Mouse (Mus musculus) myocyte (in vitro differentiated cells): Measurements from ENCODE around the gene Pold2. TPM values are rescaled to one million over a fixed set of nuclear protein-coding genes. Genes with fewer than 3 reads are reported as not detected.

Source experiments
- H3K27me3 ChIP-seq: one replicate; pipeline ENCODE4 v1.6.1; 2011; ENCODE audit not compliant: control insufficient read depth, insufficient read depth, insufficient read length
- H3K36me3 ChIP-seq: one replicate; pipeline ENCODE4 v1.6.1; 2011; ENCODE audit not compliant: control insufficient read depth, insufficient read depth
- H3K4me2 ChIP-seq: one replicate; pipeline ENCODE4 v1.6.1; 2011; ENCODE audit warnings: low read depth, control low read depth
- H3K4me3 ChIP-seq: one replicate; pipeline ENCODE4 v1.5.1; 2011; ENCODE audit warnings: mild to moderate bottlenecking, control low read depth, moderate library complexity
- H3K79me2 ChIP-seq: one replicate; pipeline ENCODE4 v1.6.1; 2011; ENCODE audit not compliant: control insufficient read depth, insufficient read depth
- H3ac ChIP-seq: one replicate; pipeline ENCODE4 v1.6.1; 2011; ENCODE audit not compliant: control insufficient read depth, insufficient read length
- CEBPB ChIP-seq: IDR thresholded peaks from 2 replicates; pipeline ENCODE4 v1.6.1; 2011; ENCODE audit warnings: mild to moderate bottlenecking, moderate library complexity; ENCODE audit not compliant: poor library complexity, insufficient read depth, severe bottlenecking
- E2F4 ChIP-seq: IDR thresholded peaks from one replicate; pipeline ENCODE4 v1.6.1; 2011; ENCODE audit warnings: mild to moderate bottlenecking, control low read depth, moderate library complexity; ENCODE audit not compliant: insufficient read depth
- MAX ChIP-seq: IDR thresholded peaks from one replicate; pipeline ENCODE4 v1.6.1; 2011; ENCODE audit warnings: low read depth, mild to moderate bottlenecking, control low read depth
- MYOD1 ChIP-seq, 3 experiments: IDR thresholded peaks; one replicate each; pipeline ENCODE4 v1.6.1; 2011; ENCODE audit warnings: control low read depth in 2 of 3, low read depth in 2 of 3, mild to moderate bottlenecking in 2 of 3, moderate library complexity in 1 of 3; ENCODE audit not compliant: insufficient read length in 2 of 3, control insufficient read depth in 1 of 3
- MYOG ChIP-seq, 3 experiments: IDR thresholded peaks; one replicate each; pipeline ENCODE4 v1.6.1; 2011; ENCODE audit warnings: control low read depth in 2 of 3, low read depth in 2 of 3, mild to moderate bottlenecking in 2 of 3; ENCODE audit not compliant: insufficient read length in 2 of 3, control insufficient read depth in 1 of 3, insufficient read depth in 1 of 3
- POLR2A ChIP-seq: IDR thresholded peaks from one replicate; pipeline ENCODE4 v1.6.1; 2011; ENCODE audit warnings: low read depth, mild to moderate bottlenecking, control low read depth, moderate library complexity; ENCODE audit not compliant: insufficient read length
- POLR2AphosphoS2 ChIP-seq: IDR thresholded peaks from one replicate; pipeline ENCODE4 v1.6.1; 2011; ENCODE audit warnings: low read depth, control low read depth; ENCODE audit not compliant: insufficient read length
- REST ChIP-seq: IDR thresholded peaks from one replicate; pipeline ENCODE4 v1.6.1; 2011; ENCODE audit warnings: mild to moderate bottlenecking, control low read depth, moderate library complexity; ENCODE audit not compliant: insufficient read depth, insufficient read length
- SRF ChIP-seq: IDR thresholded peaks from one replicate; pipeline ENCODE4 v1.6.1; 2011; ENCODE audit warnings: low read depth; ENCODE audit not compliant: control insufficient read depth, insufficient read length
- TCF12 ChIP-seq: IDR thresholded peaks from one replicate; pipeline ENCODE4 v1.6.1; 2011; ENCODE audit warnings: mild to moderate bottlenecking, control low read depth; ENCODE audit not compliant: poor library complexity, insufficient read depth, severe bottlenecking
- TCF3 ChIP-seq: IDR thresholded peaks from one replicate; pipeline ENCODE4 v1.6.1; 2011; ENCODE audit warnings: low read depth, control low read depth; ENCODE audit not compliant: insufficient read length
- USF1 ChIP-seq: IDR thresholded peaks from one replicate; pipeline ENCODE4 v1.6.1; 2011; ENCODE audit warnings: low read depth, mild to moderate bottlenecking, control low read depth, moderate library complexity
- polyA plus RNA-seq: library from polyadenylated mRNA; unstranded; fragments of >200 nt; fragmentation: generic; extraction: Trizol; gene quantifications from one replicate; pipeline ENCODE4 v1.2.1, GENCODE M21; 2012; ENCODE audit warnings: missing spikeins

Pold2 gene
- polyA plus RNA-seq, 1 experiment, result 101 TPM

GRCm38 (mm10) chr11:5868324-5868723 is 9.8 kb downstream of the Pold2 start:
- Histone ChIP-seq H3K4me2 (no peak overlapping the region), H3K79me2 (peaks cover 10% of the 10 kb centered on the region), H3K36me3 (peaks cover 6% of the 10 kb centered on the region), H3K27me3 (no peaks in the 10 kb centered on the region), H3ac (no peak overlapping the region), H3K4me3 (no peak overlapping the region)
- TF ChIP-seq MYOG (IDR thresholded peaks at IDR 0.05; ENCODE audit: control insufficient read depth in 1 of 3, insufficient read depth in 1 of 3, insufficient read length in 2 of 3, low read depth in 2 of 3), result no peak
- TF ChIP-seq USF1, result no peak
- TF ChIP-seq E2F4, result no peak
- TF ChIP-seq REST, result no peak
- no peak for TF ChIP-seq MYOD1 (IDR thresholded peaks at IDR 0.05; ENCODE audit: control insufficient read depth in 1 of 3, insufficient read length in 2 of 3, low read depth in 2 of 3)

- peaks cover 6% of the 10 kb centered on the region for H3K36me3 ChIP-seq
- TF ChIP-seq MYOG (IDR thresholded peaks at IDR 0.05; ENCODE audit: control insufficient read depth in 1 of 3, insufficient read depth in 1 of 3, insufficient read length in 2 of 3, low read depth in 2 of 3), result no peak
- H3ac ChIP-seq, result no peak overlapping the region
- H3K4me3 ChIP-seq, result no peak overlapping the region
- no peak overlapping the region for H3K4me2 ChIP-seq
- no peaks in the 10 kb centered on the region for H3K27me3 ChIP-seq
- peaks cover 10% of the 10 kb centered on the region for H3K79me2 ChIP-seq
These were observed 10.9 kb downstream of the Pold2 start for GRCm38 (mm10) chr11:5867196-5867595.

- no peaks in the 10 kb centered on the region for H3K27me3 ChIP-seq
- H3K4me3 ChIP-seq, result peak overlapping the region; percentile 52
- peaks cover 10% of the 10 kb centered on the region for H3K79me2 ChIP-seq
- peak overlapping the region; percentile 16 for H3ac ChIP-seq
- no peak for TF ChIP-seq E2F4
- TF ChIP-seq MAX, result no peak
- TF ChIP-seq CEBPB, result peak; percentile 95
- H3K4me2 ChIP-seq, result peak overlapping the region; percentile 97
- H3K36me3 ChIP-seq, result peaks cover 6% of the 10 kb centered on the region
These were observed 15.5 kb downstream of the Pold2 start for GRCm38 (mm10) chr11:5862394-5863105.

GRCm38 (mm10) chr11:5861678-5862393 is 16.3 kb downstream of the Pold2 start, which contains the start of gene Aebp1:
Aebp1 (plus strand) TSS chr11:5861947.
- Histone ChIP-seq H3ac (peak within 1 kb of the TSS; percentile 16), H3K79me2 (peaks cover 10% of the 10 kb centered on the region), H3K27me3 (no peaks in the 10 kb centered on the region), H3K4me3 (peak within 1 kb of the TSS; percentile 52), H3K4me2 (peak within 1 kb of the TSS; percentile 97), H3K36me3 (peaks cover 6% of the 10 kb centered on the region)
- no peak for TF ChIP-seq SRF
- peak in 1 of 3 experiments; percentile 14 for TF ChIP-seq MYOG (IDR thresholded peaks at IDR 0.05; ENCODE audit: control insufficient read depth in 1 of 3, insufficient read depth in 1 of 3, insufficient read length in 2 of 3, low read depth in 2 of 3)
- TF ChIP-seq POLR2AphosphoS2, result peak; percentile 62
- no peak for TF ChIP-seq TCF3
- no peak for TF ChIP-seq TCF12
- no peak for TF ChIP-seq USF1
- no peak for TF ChIP-seq MYOD1 (IDR thresholded peaks at IDR 0.05; ENCODE audit: control insufficient read depth in 1 of 3, insufficient read length in 2 of 3, low read depth in 2 of 3)
- peak; percentile 67 for TF ChIP-seq POLR2A
- TF ChIP-seq MAX, result no peak
- TF ChIP-seq E2F4, result no peak

- Histone ChIP-seq H3K4me2 (peak overlapping the region; percentile 97), H3K4me3 (peak overlapping the region; percentile 52), H3K79me2 (peaks cover 10% of the 10 kb centered on the region), H3K36me3 (peaks cover 6% of the 10 kb centered on the region), H3K27me3 (no peaks in the 10 kb centered on the region), H3ac (no peak overlapping the region)
- no peak for TF ChIP-seq E2F4
- no peak for TF ChIP-seq POLR2AphosphoS2
- TF ChIP-seq REST, result no peak
These were observed 17.5 kb downstream of the Pold2 start for GRCm38 (mm10) chr11:5860639-5861038.
